Mouse (Mus musculus) myocyte (in vitro differentiated cells): ENCODE measurements at regions not wholly inside any gene's neighbourhood (a gene's known extent, or its start where the extent isn't known, plus 50 kb on each side); places are given as distances from the start of the nearest gene placed in this dataset.

Experiments used
- CEBPB ChIP-seq: IDR thresholded peaks from 2 replicates; pipeline ENCODE4 v1.6.1; 2011; ENCODE audit warnings: mild to moderate bottlenecking, moderate library complexity; ENCODE audit not compliant: poor library complexity, insufficient read depth, severe bottlenecking
- E2F4 ChIP-seq: IDR thresholded peaks from one replicate; pipeline ENCODE4 v1.6.1; 2011; ENCODE audit warnings: mild to moderate bottlenecking, control low read depth, moderate library complexity; ENCODE audit not compliant: insufficient read depth
- MAX ChIP-seq: IDR thresholded peaks from one replicate; pipeline ENCODE4 v1.6.1; 2011; ENCODE audit warnings: low read depth, mild to moderate bottlenecking, control low read depth
- MYOD1 ChIP-seq, 3 experiments: IDR thresholded peaks; one replicate each; pipeline ENCODE4 v1.6.1; 2011; ENCODE audit warnings: control low read depth in 2 of 3, low read depth in 2 of 3, mild to moderate bottlenecking in 2 of 3, moderate library complexity in 1 of 3; ENCODE audit not compliant: insufficient read length in 2 of 3, control insufficient read depth in 1 of 3
- MYOG ChIP-seq, 3 experiments: IDR thresholded peaks; one replicate each; pipeline ENCODE4 v1.6.1; 2011; ENCODE audit warnings: control low read depth in 2 of 3, low read depth in 2 of 3, mild to moderate bottlenecking in 2 of 3; ENCODE audit not compliant: insufficient read length in 2 of 3, control insufficient read depth in 1 of 3, insufficient read depth in 1 of 3
- POLR2A ChIP-seq: IDR thresholded peaks from one replicate; pipeline ENCODE4 v1.6.1; 2011; ENCODE audit warnings: low read depth, mild to moderate bottlenecking, control low read depth, moderate library complexity; ENCODE audit not compliant: insufficient read length
- POLR2AphosphoS2 ChIP-seq: IDR thresholded peaks from one replicate; pipeline ENCODE4 v1.6.1; 2011; ENCODE audit warnings: low read depth, control low read depth; ENCODE audit not compliant: insufficient read length
- REST ChIP-seq: IDR thresholded peaks from one replicate; pipeline ENCODE4 v1.6.1; 2011; ENCODE audit warnings: mild to moderate bottlenecking, control low read depth, moderate library complexity; ENCODE audit not compliant: insufficient read depth, insufficient read length
- SRF ChIP-seq: IDR thresholded peaks from one replicate; pipeline ENCODE4 v1.6.1; 2011; ENCODE audit warnings: low read depth; ENCODE audit not compliant: control insufficient read depth, insufficient read length
- TCF12 ChIP-seq: IDR thresholded peaks from one replicate; pipeline ENCODE4 v1.6.1; 2011; ENCODE audit warnings: mild to moderate bottlenecking, control low read depth; ENCODE audit not compliant: poor library complexity, insufficient read depth, severe bottlenecking
- TCF3 ChIP-seq: IDR thresholded peaks from one replicate; pipeline ENCODE4 v1.6.1; 2011; ENCODE audit warnings: low read depth, control low read depth; ENCODE audit not compliant: insufficient read length
- USF1 ChIP-seq: IDR thresholded peaks from one replicate; pipeline ENCODE4 v1.6.1; 2011; ENCODE audit warnings: low read depth, mild to moderate bottlenecking, control low read depth, moderate library complexity

GRCm38 (mm10) chr8:116373063-116373462 is 131.7 kb upstream of the Dynlrb2 start:
- TF ChIP-seq CEBPB (no peak), POLR2A (no peak), E2F4 (no peak), REST (no peak), TCF3 (no peak), TCF12 (no peak), MAX (no peak), MYOD1 (IDR thresholded peaks at IDR 0.05; ENCODE audit: control insufficient read depth in 1 of 3, insufficient read length in 2 of 3, low read depth in 2 of 3) (no peak), MYOG (IDR thresholded peaks at IDR 0.05; ENCODE audit: control insufficient read depth in 1 of 3, insufficient read depth in 1 of 3, insufficient read length in 2 of 3, low read depth in 2 of 3) (no peak), USF1 (no peak), POLR2AphosphoS2 (no peak), SRF (no peak)
